Mouse (Mus musculus) urinary bladder, postnatal 4 days (tissue): ENCODE results near the gene Drd5.

ENCODE experiments used
- DNase-seq, 2 experiments: peaks; one replicate each; pipeline ENCODE4 v3.0.0; 2021 to 2022; ENCODE audit warnings: low spot score in 2 of 2

Drd5 gene

GRCm38 (mm10) chr5:38350351-38350929 lies 31.3 kb downstream of the Drd5 start:
- DNase-seq: no peak

- DNase-seq: no peak
Measured at GRCm38 (mm10) chr5:38356927-38357326, 37.8 kb downstream of the Drd5 start.

GRCm38 (mm10) chr5:38359716-38360115 lies 40.5 kb downstream of the Drd5 start:
- no peak for DNase-seq

GRCm38 (mm10) chr5:38364396-38364795 lies 45.2 kb downstream of the Drd5 start:
- no peak for DNase-seq

GRCm38 (mm10) chr5:38365521-38365920 lies 46.4 kb downstream of the Drd5 start:
- DNase-seq: no peak

GRCm38 (mm10) chr5:38366650-38367470 lies 47.7 kb downstream of the Drd5 start:
- peak in 1 of 2 experiments; percentile 51 for DNase-seq

- no peak for DNase-seq
Measured at GRCm38 (mm10) chr5:38371308-38371707, 52.1 kb downstream of the Drd5 start.
